Mouse (Mus musculus): ENCODE measurements around the gene Ms4a14.
"Not testable (repeated sequence)": the region's sequence is repeated elsewhere in the genome, so short reads cannot be mapped to it uniquely, and the experiment has no call there.

Gene Ms4a14

GRCm38 (mm10) chr19:11262932-11263331 is 51.3 kb downstream of the Ms4a14 start:
- not testable (repeated sequence) for DNase-seq (ENCODE audit: low spot score)

- no peak for DNase-seq (ENCODE audit: low spot score)
Observed at GRCm38 (mm10) chr19:11261522-11261921, 52.7 kb downstream of the Ms4a14 start.

Measured in lung, postnatal 25 days (tissue).